Mouse (Mus musculus): ENCODE measurements around the gene Gucy1b2.

GRCm38 (mm10) chr14:62346570-62346969 is 109.5 kb downstream of the Gucy1b2 start:
- TF ChIP-seq CTCF (IDR thresholded peaks at IDR 0.05) (no peak), EP300 (IDR thresholded peaks at IDR 0.05) (no peak)

All from lung, postnatal 0 days (tissue).